Mouse (Mus musculus): ENCODE measurements around the gene Crip1.

- no peak for TF ChIP-seq CTCF (conservative IDR thresholded peaks at IDR 0.05; ENCODE audit: low read length)
- TF ChIP-seq POU5F1 (IDR thresholded peaks at IDR 0.05; ENCODE audit: borderline replicate concordance, low read length): no peak
Observed at GRCm38 (mm10) chr12:113107431-113108124, 38.5 kb upstream of the Crip1 start.

Data from E14TG2a.4 (cell line).